Mouse (Mus musculus) midbrain, embryonic 13.5 days (tissue): ENCODE data around the gene Gm4307. TPM values are rescaled to one million over a fixed set of nuclear protein-coding genes. Genes with fewer than 3 reads are reported as not detected.
"Not testable (repeated sequence)": the region's sequence is repeated elsewhere in the genome, so short reads cannot be mapped to it uniquely, and the experiment has no call there.

Source experiments
- ATAC-seq: fragments of 200-750 bp; cut with Nextera tagmentation; 2 replicates; pipeline ENCODE4 v1.8.0; 2017; ENCODE audit warnings: mild to moderate bottlenecking, moderate TSS enrichment, moderate library complexity
- H3K27ac ChIP-seq: fragments of 300-500 bp; sonication (generic); 2 replicates; pipeline ENCODE4 v1.5.1; 2015; ENCODE audit warnings: inconsistent platforms, mild to moderate bottlenecking, moderate library complexity
- H3K27me3 ChIP-seq: fragments of 300-500 bp; sonication (generic); 2 replicates; pipeline ENCODE4 v1.6.1; 2015; ENCODE audit warnings: mild to moderate bottlenecking, inconsistent platforms
- H3K36me3 ChIP-seq: fragments of 300-500 bp; sonication (generic); 2 replicates; pipeline ENCODE4 v1.6.1; 2015; ENCODE audit warnings: mild to moderate bottlenecking, inconsistent platforms
- H3K4me1 ChIP-seq: fragments of 300-500 bp; sonication (generic); replicated peaks from 2 replicates; pipeline ENCODE4 v1.6.1; 2015; ENCODE audit warnings: inconsistent platforms
- H3K4me2 ChIP-seq: fragments of 300-500 bp; sonication (generic); replicated peaks from 2 replicates; pipeline ENCODE4 v1.6.1; 2015; ENCODE audit warnings: moderate library complexity, mild to moderate bottlenecking, inconsistent platforms
- H3K4me3 ChIP-seq: fragments of 300-500 bp; sonication (generic); replicated peaks from 2 replicates; pipeline ENCODE4 v1.5.1; 2015; ENCODE audit warnings: mild to moderate bottlenecking, inconsistent platforms
- H3K9ac ChIP-seq: fragments of 300-500 bp; sonication (generic); replicated peaks from 2 replicates; pipeline ENCODE4 v1.6.1; 2015; ENCODE audit warnings: mild to moderate bottlenecking, inconsistent platforms
- H3K9me3 ChIP-seq: fragments of 300-500 bp; sonication (generic); 2 replicates; pipeline ENCODE4 v1.6.1; 2016; ENCODE audit warnings: mild to moderate bottlenecking, inconsistent platforms
- WGBS: fragments of 180-500 bp; shearing (Covaris S2); methylation state at CpG from one replicate; pipeline ENCODE4 v1.1.7; 2015; 5-methylcytosine and 5-hydroxymethylcytosine counted together
- polyA plus RNA-seq: library from polyadenylated mRNA; unstranded; fragments of >200 nt; fragmentation: Nextera tagmentation; extraction: Ambion mirVana; gene quantifications from 2 replicates; pipeline ENCODE4 v1.2.1, GENCODE M21; 2015

The Gm4307 gene
- polyA plus RNA-seq, result not detected in 2 replicates

- not testable (repeated sequence) for ATAC-seq, H3K4me3 ChIP-seq, H3K9me3 ChIP-seq, H3K36me3 ChIP-seq, H3K4me2 ChIP-seq, H3K27me3 ChIP-seq, H3K9ac ChIP-seq, H3K4me1 ChIP-seq, H3K27ac ChIP-seq
- WGBS, result no CpG with 5 or more reads among the region's 3 CpGs
Observed at GRCm38 (mm10) chr10:100361038-100361437, at the start of gene Gm4307. TSS of gene Gm4307 (plus strand) at chr10:100361338.

- ATAC-seq, H3K27me3 ChIP-seq, H3K9me3 ChIP-seq, H3K4me2 ChIP-seq, H3K36me3 ChIP-seq, H3K4me1 ChIP-seq, H3K27ac ChIP-seq, H3K9ac ChIP-seq, H3K4me3 ChIP-seq: not testable (repeated sequence)
- WGBS, result no CpG with 5 or more reads among the region's 2 CpGs
Observed at GRCm38 (mm10) chr10:100335376-100335775, 25.8 kb upstream of the Gm4307 start, which contains the start of gene Gm4301. TSS of gene Gm4301 (plus strand) at chr10:100335676.

- not testable (repeated sequence) for ATAC-seq, H3K9me3 ChIP-seq, H3K36me3 ChIP-seq, H3K4me2 ChIP-seq, H3K4me1 ChIP-seq, H3K9ac ChIP-seq, H3K4me3 ChIP-seq, H3K27me3 ChIP-seq, H3K27ac ChIP-seq
- no CpG with 5 or more reads among the region's 3 CpGs for WGBS
Observed at GRCm38 (mm10) chr10:100340536-100340935, 20.6 kb upstream of the Gm4307 start, which contains the start of gene Gm4302. TSS of gene Gm4302 (plus strand) at chr10:100340836.

- H3K4me1 ChIP-seq, H3K9ac ChIP-seq, ATAC-seq, H3K4me3 ChIP-seq, H3K36me3 ChIP-seq, H3K4me2 ChIP-seq, H3K27me3 ChIP-seq, H3K9me3 ChIP-seq, H3K27ac ChIP-seq: not testable (repeated sequence)
- no CpG with 5 or more reads among the region's 3 CpGs for WGBS
Observed at GRCm38 (mm10) chr10:100345672-100346071, 15.5 kb upstream of the Gm4307 start, which contains the start of gene Gm4303. TSS of gene Gm4303 (plus strand) at chr10:100345972.

GRCm38 (mm10) chr10:100350793-100351192 is 10.3 kb upstream of the Gm4307 start, which contains the start of gene Gm4305:
TSS of gene Gm4305 (plus strand) at chr10:100351093.
- H3K4me2 ChIP-seq, H3K4me3 ChIP-seq, H3K9ac ChIP-seq, H3K27ac ChIP-seq, H3K27me3 ChIP-seq, H3K9me3 ChIP-seq, H3K4me1 ChIP-seq, H3K36me3 ChIP-seq, ATAC-seq: not testable (repeated sequence)
- WGBS, result no CpG with 5 or more reads among the region's 3 CpGs

GRCm38 (mm10) chr10:100356841-100357240 is 4.3 kb upstream of the Gm4307 start:
- not testable (repeated sequence) for H3K4me2 ChIP-seq, H3K4me1 ChIP-seq, H3K36me3 ChIP-seq, H3K9ac ChIP-seq, H3K4me3 ChIP-seq, H3K27ac ChIP-seq, H3K9me3 ChIP-seq, ATAC-seq, H3K27me3 ChIP-seq
- 81% methylated on average over 2 of the region's 2 CpGs for WGBS

- not testable (repeated sequence) for H3K36me3 ChIP-seq, H3K9me3 ChIP-seq, H3K4me3 ChIP-seq, H3K27me3 ChIP-seq, H3K27ac ChIP-seq, H3K9ac ChIP-seq, ATAC-seq, H3K4me2 ChIP-seq, H3K4me1 ChIP-seq
- no CpG with 5 or more reads among the region's 2 CpGs for WGBS
Observed at GRCm38 (mm10) chr10:100382460-100382859, 21.3 kb downstream of the Gm4307 start, which contains the start of gene Gm4312. TSS of gene Gm4312 (minus strand) at chr10:100382560.

GRCm38 (mm10) chr10:100402301-100402700 is 41.2 kb downstream of the Gm4307 start:
- H3K9ac ChIP-seq, ATAC-seq, H3K27ac ChIP-seq, H3K4me2 ChIP-seq, H3K4me3 ChIP-seq, H3K9me3 ChIP-seq, H3K27me3 ChIP-seq, H3K4me1 ChIP-seq, H3K36me3 ChIP-seq: not testable (repeated sequence)
- 87% methylated on average over 6 of the region's 6 CpGs for WGBS

Other genes with a start within 250 kb of the Gm4307 start
- not detected in 2 replicates for gene Gm4301, start 25.7 kb upstream of the Gm4307 start, polyA plus RNA-seq
- gene Gm4302, start 20.5 kb upstream of the Gm4307 start, polyA plus RNA-seq, result not detected in 2 replicates
- not detected in 2 replicates for gene Gm4303, start 15.4 kb upstream of the Gm4307 start, polyA plus RNA-seq
- not detected in 2 replicates for gene Gm4305, start 10.2 kb upstream of the Gm4307 start, polyA plus RNA-seq
- gene Gm4312, start 21.2 kb downstream of the Gm4307 start, polyA plus RNA-seq, result not detected in 2 replicates
- 11.8 and 13.7 TPM in 2 replicates for gene Tmtc3, start 126.0 kb downstream of the Gm4307 start, polyA plus RNA-seq
- gene Cep290, start 126.2 kb downstream of the Gm4307 start, polyA plus RNA-seq, result 6.9 and 7.0 TPM in 2 replicates
- gene 4930430F08Rik, start 229.1 kb downstream of the Gm4307 start, polyA plus RNA-seq, result 11.6 and 13.4 TPM in 2 replicates
- gene 1700017N19Rik, start 229.1 kb downstream of the Gm4307 start, polyA plus RNA-seq, result 0.13 TPM in 1 of 2 replicates, not detected in the other